Mouse (Mus musculus) stomach, embryonic 16.5 days (tissue): ENCODE measurements around the gene Ap3m1. TPM values are rescaled to one million over a fixed set of nuclear protein-coding genes. Genes with fewer than 3 reads are reported as not detected.

ENCODE experiments used
- ATAC-seq: fragments of 200-750 bp; cut with Nextera tagmentation; 2 replicates; pipeline ENCODE4 v1.8.0; 2017; ENCODE audit warnings: moderate number of reproducible peaks, moderate TSS enrichment; ENCODE audit not compliant: insufficient read depth, low FRiP score
- H3K27ac ChIP-seq: fragments of 300-500 bp; sonication (generic); 2 replicates; pipeline ENCODE4 v1.5.1; 2014; ENCODE audit warnings: low read length
- H3K27me3 ChIP-seq: fragments of 300-500 bp; sonication (generic); 2 replicates; pipeline ENCODE4 v1.6.1; 2014; ENCODE audit warnings: low read length, control low read depth, mixed read lengths; ENCODE audit not compliant: control insufficient read depth, insufficient read depth
- H3K36me3 ChIP-seq: fragments of 300-500 bp; sonication (generic); 2 replicates; pipeline ENCODE4 v1.6.1; 2014; ENCODE audit warnings: low read length; ENCODE audit not compliant: control insufficient read depth, insufficient read depth
- H3K4me1 ChIP-seq: fragments of 300-500 bp; sonication (generic); 2 replicates; pipeline ENCODE4 v1.6.1; 2014; ENCODE audit warnings: low read length, control low read depth, mixed read lengths; ENCODE audit not compliant: control insufficient read depth, insufficient read depth
- H3K4me2 ChIP-seq: fragments of 300-500 bp; sonication (generic); 2 replicates; pipeline ENCODE4 v1.6.1; 2014; ENCODE audit warnings: low read depth, low read length, mixed read lengths
- H3K4me3 ChIP-seq: fragments of 300-500 bp; sonication (generic); replicated peaks from 2 replicates; pipeline ENCODE4 v1.5.1; 2014; ENCODE audit warnings: mild to moderate bottlenecking, low read length
- H3K9ac ChIP-seq: fragments of 300-500 bp; sonication (generic); 2 replicates; pipeline ENCODE4 v1.6.1; 2014; ENCODE audit warnings: low read length
- H3K9me3 ChIP-seq: fragments of 300-500 bp; sonication (generic); replicated peaks from 2 replicates; pipeline ENCODE4 v1.6.1; 2016; ENCODE audit warnings: low read length, control low read depth; ENCODE audit not compliant: control insufficient read depth
- WGBS: fragments of 180-500 bp; shearing (Covaris S2); extraction: QIAGEN DNeasy Blood & Tissue Kit; methylation state at CpG from one replicate; pipeline ENCODE4 v1.1.7; 2014; 5-methylcytosine and 5-hydroxymethylcytosine counted together
- polyA plus RNA-seq: library from polyadenylated mRNA; unstranded; fragments of >200 nt; fragmentation: Nextera tagmentation; extraction: Ambion mirVana; gene quantifications from 2 replicates; pipeline ENCODE4 v1.2.1, GENCODE M21; 2015

Ap3m1 gene
- polyA plus RNA-seq, 1 experiment from 2014 or later = 73.8 TPM

DNA sequence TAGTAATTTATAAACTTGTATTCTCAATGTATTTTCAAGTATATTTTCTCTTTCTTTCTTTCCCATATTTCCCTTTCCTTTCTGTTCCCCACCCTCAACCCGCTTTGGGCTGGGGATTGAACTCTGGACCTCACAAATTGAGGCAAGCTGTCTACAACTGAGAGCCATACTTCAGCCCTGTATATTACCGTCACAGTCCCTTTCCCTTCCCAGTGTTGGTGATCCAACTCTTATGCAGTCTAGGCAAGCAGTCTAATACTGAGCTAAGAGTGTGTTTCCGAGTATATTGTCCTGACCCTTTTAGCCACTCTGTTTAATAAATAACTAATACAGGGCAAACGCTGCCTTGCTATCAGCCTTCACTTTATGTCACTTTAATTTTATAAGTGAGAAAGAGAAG, 52.7 kb downstream of the Ap3m1 start:
- Histone ChIP-seq H3K27me3 (no peaks in the 10 kb centered on the region), H3K9ac (no peak overlapping the region), H3K9me3 (no peaks in the 10 kb centered on the region), H3K4me2 (no peak overlapping the region), H3K4me1 (no peaks in the 10 kb centered on the region), H3K36me3 (0 out of 2 replicates have a peak, but pooled peaks cover 9% of the 10 kb centered on the region), H3K4me3 (no peak overlapping the region), H3K27ac (no peak overlapping the region)
- ATAC-seq = no peak
- WGBS = 71% methylated on average over 4 of the region's 4 CpGs

GRCm38 (mm10) chr14:20997548-20997947, 54.8 kb downstream of the Ap3m1 start:
- Histone ChIP-seq H3K9me3 (no peaks in the 10 kb centered on the region), H3K27ac (no peak overlapping the region), H3K36me3 (0 out of 2 replicates have a peak, but pooled peaks cover 9% of the 10 kb centered on the region), H3K4me2 (no peak overlapping the region), H3K4me3 (no peak overlapping the region), H3K27me3 (no peaks in the 10 kb centered on the region), H3K9ac (no peak overlapping the region), H3K4me1 (no peaks in the 10 kb centered on the region)
- WGBS = 67% methylated on average over 3 of the region's 3 CpGs
- ATAC-seq = no peak

- WGBS = 52% methylated on average over 5 of the region's 5 CpGs
- H3K36me3 ChIP-seq = peaks cover 13% of the 10 kb centered on the region; the same call in 1 of the 2 replicates
- no peak overlapping the region for H3K9ac ChIP-seq
- H3K4me3 ChIP-seq = no peak overlapping the region
- H3K27me3 ChIP-seq = no peaks in the 10 kb centered on the region
- ATAC-seq = no peak
- no peak overlapping the region for H3K4me2 ChIP-seq
- no peaks in the 10 kb centered on the region for H3K9me3 ChIP-seq
- H3K27ac ChIP-seq = no peak overlapping the region
- no peaks in the 10 kb centered on the region for H3K4me1 ChIP-seq
Measured at GRCm38 (mm10) chr14:20996361-20996760, 55.9 kb downstream of the Ap3m1 start.

DNA sequence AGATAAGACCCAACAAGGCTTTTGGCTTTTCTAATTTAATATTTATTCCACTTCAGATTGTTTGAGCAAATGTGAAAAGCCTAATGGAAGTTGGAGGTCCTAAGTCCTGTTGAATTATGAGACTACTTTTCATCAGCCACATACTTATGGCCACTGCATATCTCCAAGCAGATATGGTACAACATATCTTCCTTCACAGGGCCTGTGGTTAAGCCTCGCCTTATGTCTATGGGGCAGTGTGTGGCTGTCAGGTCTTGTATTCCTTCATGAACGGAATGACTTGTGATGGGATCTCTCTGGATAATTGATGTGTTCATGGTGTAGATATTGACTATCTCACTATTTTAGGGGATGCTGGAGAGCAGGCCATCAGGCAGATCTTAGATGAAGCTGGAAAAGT, 56.8 kb downstream of the Ap3m1 start:
- 88% methylated on average over 2 of the region's 2 CpGs for WGBS
- Histone ChIP-seq H3K27ac (no peak overlapping the region), H3K4me1 (no peaks in the 10 kb centered on the region), H3K9ac (no peak overlapping the region), H3K4me2 (no peak overlapping the region), H3K36me3 (peaks cover 9% of the 10 kb centered on the region; the same call in 1 of the 2 replicates), H3K4me3 (no peak overlapping the region), H3K9me3 (no peaks in the 10 kb centered on the region), H3K27me3 (no peaks in the 10 kb centered on the region)
- ATAC-seq = no peak

- no peak for ATAC-seq
- H3K4me1 ChIP-seq = no peaks in the 10 kb centered on the region
- no peak overlapping the region for H3K27ac ChIP-seq
- peaks cover 9% of the 10 kb centered on the region; the same call in 1 of the 2 replicates for H3K36me3 ChIP-seq
- H3K9me3 ChIP-seq = no peaks in the 10 kb centered on the region
- no peaks in the 10 kb centered on the region for H3K27me3 ChIP-seq
- 64% methylated on average over 3 of the region's 3 CpGs for WGBS
- no peak overlapping the region for H3K4me2 ChIP-seq
- no peak overlapping the region for H3K4me3 ChIP-seq
- no peak overlapping the region for H3K9ac ChIP-seq
Measured at GRCm38 (mm10) chr14:20994475-20994874, 57.8 kb downstream of the Ap3m1 start.

DNA sequence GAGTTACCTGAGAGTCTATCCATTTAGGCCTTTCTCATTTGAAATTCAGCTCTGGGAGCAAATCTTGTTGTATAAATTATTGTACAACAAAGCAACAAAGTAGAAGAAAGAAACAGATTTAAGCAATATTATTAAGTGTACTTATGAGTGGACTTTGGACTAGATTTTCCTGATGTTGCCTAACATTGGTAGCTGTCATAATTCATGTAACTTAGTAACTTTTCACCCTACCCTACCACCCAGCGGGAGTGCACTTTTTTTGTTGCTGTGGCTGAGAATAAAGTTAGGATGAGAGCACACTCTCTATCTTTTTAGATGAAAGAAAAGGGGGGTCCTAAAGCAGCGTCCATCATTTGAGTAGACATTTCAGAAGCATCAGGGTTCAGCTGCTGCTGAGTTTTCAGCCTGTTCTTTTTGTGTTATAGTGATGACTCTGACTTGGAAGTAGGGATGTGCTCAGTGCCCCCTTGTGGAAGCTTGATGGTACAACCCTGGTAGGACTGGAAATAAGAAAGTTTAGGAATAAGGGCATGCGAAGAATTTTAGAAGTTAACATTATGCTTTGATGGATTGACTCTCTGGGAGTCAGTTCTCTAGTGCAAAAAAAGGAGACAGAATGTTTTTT, 59.1 kb downstream of the Ap3m1 start:
- H3K36me3 ChIP-seq = peaks cover 9% of the 10 kb centered on the region; the same call in 1 of the 2 replicates
- H3K27me3 ChIP-seq = no peaks in the 10 kb centered on the region
- no peak overlapping the region for H3K27ac ChIP-seq
- no peak overlapping the region for H3K4me2 ChIP-seq
- no peak for ATAC-seq
- no peaks in the 10 kb centered on the region for H3K9me3 ChIP-seq
- H3K9ac ChIP-seq = no peak overlapping the region
- no peak overlapping the region for H3K4me3 ChIP-seq
- no peaks in the 10 kb centered on the region for H3K4me1 ChIP-seq
- 44% methylated on average over 3 of the region's 3 CpGs for WGBS

- Histone ChIP-seq H3K36me3 (peaks cover 13% of the 10 kb centered on the region; the same call in 1 of the 2 replicates), H3K4me3 (no peak overlapping the region), H3K27me3 (no peaks in the 10 kb centered on the region), H3K4me1 (no peaks in the 10 kb centered on the region), H3K9ac (no peak overlapping the region), H3K27ac (no peak overlapping the region), H3K4me2 (no peak overlapping the region), H3K9me3 (no peaks in the 10 kb centered on the region)
- 68% methylated on average over 1 of the region's 1 CpGs for WGBS
- no peak for ATAC-seq
Measured at GRCm38 (mm10) chr14:20991492-20991891, 60.8 kb downstream of the Ap3m1 start.

GRCm38 (mm10) chr14:20985482-20985881, 66.8 kb downstream of the Ap3m1 start:
- Histone ChIP-seq H3K9ac (no peak overlapping the region), H3K4me1 (no peaks in the 10 kb centered on the region), H3K27me3 (no peaks in the 10 kb centered on the region), H3K4me2 (no peak overlapping the region), H3K27ac (no peak overlapping the region), H3K9me3 (no peaks in the 10 kb centered on the region), H3K4me3 (no peak overlapping the region), H3K36me3 (0 out of 2 replicates have a peak, but pooled peaks cover 8% of the 10 kb centered on the region)
- WGBS = 41% methylated on average over 3 of the region's 3 CpGs
- no peak for ATAC-seq

- H3K9me3 ChIP-seq = no peaks in the 10 kb centered on the region
- no peak overlapping the region for H3K9ac ChIP-seq
- no peak overlapping the region for H3K4me2 ChIP-seq
- H3K27me3 ChIP-seq = no peaks in the 10 kb centered on the region
- no peaks in the 10 kb centered on the region for H3K4me1 ChIP-seq
- 60% methylated on average over 2 of the region's 2 CpGs for WGBS
- H3K4me3 ChIP-seq = no peak overlapping the region
- no peak overlapping the region for H3K27ac ChIP-seq
- H3K36me3 ChIP-seq = 0 out of 2 replicates have a peak, but pooled peaks cover 8% of the 10 kb centered on the region
- ATAC-seq = no peak; the same call in 1 of the 2 replicates
Measured at GRCm38 (mm10) chr14:20983832-20984231, 68.5 kb downstream of the Ap3m1 start.
